Mouse (Mus musculus) G1E (cell line): Measurements from ENCODE around the gene Fam83c.

ENCODE experiments used
- CTCF ChIP-seq: IDR thresholded peaks from 2 replicates; pipeline ENCODE4 v1.5.1; 2012; ENCODE audit warnings: low read depth, low read length, inconsistent platforms, mixed read lengths
- GATA1 ChIP-seq: IDR thresholded peaks from 2 replicates; pipeline ENCODE4 v1.6.1; 2012; ENCODE audit warnings: borderline replicate concordance, low read length, inconsistent platforms, mixed read lengths
- GATA2 ChIP-seq: IDR thresholded peaks from 2 replicates; pipeline ENCODE4 v1.6.1; 2012; ENCODE audit warnings: low read depth, low read length, inconsistent platforms, borderline replicate concordance
- POLR2AphosphoS5 ChIP-seq: IDR thresholded peaks from 2 replicates; pipeline ENCODE4 v1.6.1; 2012; ENCODE audit warnings: low read depth, low read length, inconsistent platforms; ENCODE audit not compliant: insufficient replicate concordance
- TAL1 ChIP-seq: conservative IDR thresholded peaks from 2 replicates; pipeline ENCODE4 v1.6.1; 2012; ENCODE audit warnings: low read depth, low read length, inconsistent platforms, mixed read lengths

- no peak for TF ChIP-seq CTCF
- TF ChIP-seq POLR2AphosphoS5 = no peak
- no peak for TF ChIP-seq GATA1
- no peak for TF ChIP-seq GATA2
- TF ChIP-seq TAL1 = no peak
Observed at GRCm38 (mm10) chr2:155816179-155816578, 18.5 kb downstream of the Fam83c start.
